Comparison of ENCODE assay signal across 9 mouse cellular contexts in the genomic region with DNA sequence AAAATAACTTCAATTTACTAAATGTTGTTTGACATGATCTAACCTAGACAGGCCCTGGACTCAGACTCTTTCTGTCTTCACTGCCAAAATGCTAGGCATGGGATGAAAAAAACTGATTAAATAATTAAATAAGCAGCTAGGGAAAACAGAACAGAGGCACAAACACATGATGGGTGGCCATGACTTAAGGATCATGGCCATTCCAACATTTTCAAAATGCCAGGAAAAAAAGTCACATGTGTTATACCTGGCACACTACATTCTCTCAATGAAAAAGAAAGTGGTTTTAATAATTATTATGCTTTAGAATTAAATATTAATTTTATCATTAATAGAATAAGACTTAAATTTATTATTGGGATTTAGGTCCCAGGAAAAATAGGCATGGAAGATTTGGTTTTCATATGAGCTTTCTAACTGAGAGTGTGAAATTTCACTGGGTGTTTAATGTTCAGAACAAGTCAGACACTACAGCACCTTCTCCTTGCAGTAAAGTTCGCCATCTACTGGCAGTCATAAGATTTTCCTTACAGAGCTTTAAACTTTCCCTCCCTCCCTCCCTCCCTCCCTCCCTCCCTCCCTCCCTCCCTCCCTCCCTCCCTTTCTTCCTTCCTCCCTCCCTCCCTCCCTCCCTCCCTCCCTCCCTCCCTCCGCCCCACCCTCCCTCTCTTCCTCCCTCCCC. TPM values are rescaled to one million over a fixed set of nuclear protein-coding genes. Genes with fewer than 3 reads are reported as not detected.
DNase-seq lines count a peak whose midpoint lies in the region; ATAC-seq and TF ChIP-seq lines count a peak whose summit lies in the region.
"Had no signal": no experiment of that assay in that cellular context is flagged by ENCODE, and none has a peak within 500 bp of the region (broad histone marks: within the 10 kb centered on the region; RNA-seq: fewer than 3 reads in every experiment).

No protein-coding gene starts in this region.

- peak; percentile 82 for ATAC-seq in megakaryocyte progenitor cell, adult 5-6 weeks (replicated peaks; ENCODE audit: poor library complexity)

- TF ChIP-seq POLR2A in heart, adult 2 months (IDR thresholded peaks at IDR 0.05; ENCODE audit: insufficient read depth, low read depth, low read length), result no peak

- H3K27me3 ChIP-seq in heart, adult 2 months (ENCODE audit: control insufficient read depth, insufficient read depth, low read length), result no peaks in the 10 kb centered on the region

- no peak for TF ChIP-seq EP300 in heart, adult 2 months (IDR thresholded peaks at IDR 0.05; ENCODE audit: insufficient read depth, low read depth, low read length)

- WGBS in heart, adult 2 months, result 0% methylated on average over 1 of the region's 2 CpGs

- no peak overlapping the region for H3K27ac ChIP-seq in heart, adult 2 months

- no peak for DNase-seq in heart, adult 2 months
- no peak for DNase-seq in heart, adult 9 months (ENCODE audit: low spot score in 2 of 2)
- DNase-seq in CD4-positive helper T cell, adult 2 months (ENCODE audit: low read depth, low spot score), result peak; percentile 4
- DNase-seq in embryo, embryonic 10.5 days (ENCODE audit: low spot score), result peak; percentile 72
- DNase-seq in layer of hippocampus, adult 8-10 months (ENCODE audit: low spot score in 2 of 2), result no peak
- no peak for DNase-seq in T-cell, adult 2 months (ENCODE audit: low spot score)
- no peak for DNase-seq in left cerebral cortex, postnatal 36 days (ENCODE audit: low spot score in 2 of 2)
- DNase-seq: gastrocnemius, postnatal 10 days had no signal

- no peaks in the 10 kb centered on the region for H3K79me2 ChIP-seq in heart, adult 2 months (replicated peaks; ENCODE audit: control insufficient read depth, insufficient read depth, low read length)

- TF ChIP-seq CTCF in heart, adult 2 months (IDR thresholded peaks at IDR 0.05), result peak; percentile 58

- H3K9ac ChIP-seq in heart, adult 2 months (ENCODE audit: low read depth, low read length), result no peak overlapping the region

- H3K4me1 ChIP-seq in heart, adult 2 months (ENCODE audit: control insufficient read depth, insufficient read depth, low read length), result no peaks in the 10 kb centered on the region

- intact Hi-C loops in heart, adult 2 months (cut with DNase I), result loop anchor here (1.0 kb wide), 1 partner anchor 28 kb away; no protein-coding TSS in a partner anchor
- intact Hi-C loops in left cerebral cortex, postnatal 36 days (cut with DNase I), result no loop called here

- no peaks in the 10 kb centered on the region for H3K36me3 ChIP-seq in heart, adult 2 months (ENCODE audit: control insufficient read depth, insufficient read depth, low read length)

- H3K4me3 ChIP-seq in heart, adult 2 months, result no peak overlapping the region

RNA-seq across cellular contexts. Expression of a gene that starts 36.6 kb away (rescaled TPM):
- 1 to 10 TPM in 1 of 2 experiments, under 1 TPM in 1; 0.41 to 1.4 TPM for total RNA-seq in heart, adult 2 months (2021)
- 0.10 and 0.79 TPM in 2 replicates for polyA plus RNA-seq in heart, adult 2 months (2012; rRNA removed)
- total RNA-seq in megakaryocyte progenitor cell, adult 5-6 weeks (2015), result not detected in 2 replicates
- not detected in 2 replicates for total RNA-seq in megakaryocyte progenitor cell, adult 5-6 weeks (2017)
- total RNA-seq in layer of hippocampus, adult 8-10 months (2022), result under 1 TPM; 0.52 to 0.73 (median 0.65) TPM
- total RNA-seq in left cerebral cortex, postnatal 36 days (2021), result 1 to 10 TPM in 1 of 2 experiments, under 1 TPM in 1; 0.62 to 1.2 TPM
- total RNA-seq: gastrocnemius, postnatal 10 days had no signal

Comparison
In these comparisons a context has a peak if more than half of its experiments do, and no peak if none do; other contexts are left out.
1. DNase-seq: peak in CD4-positive helper T cell, adult 2 months (single experiment) and embryo, embryonic 10.5 days (single experiment); none in heart, adult 2 months (0 of 2), heart, adult 9 months (0 of 2), layer of hippocampus, adult 8-10 months (0 of 2), T-cell, adult 2 months (single experiment) and left cerebral cortex, postnatal 36 days (0 of 2).